Mouse (Mus musculus): ENCODE results near the gene Dmgdh. TPM values are rescaled to one million over a fixed set of nuclear protein-coding genes. Genes with fewer than 3 reads are reported as not detected.

Dmgdh gene
- total RNA-seq, 2 experiments from 2014 or later: not detected

GRCm38 (mm10) chr13:93771588-93772278 lies 97.5 kb downstream of the Dmgdh start, which contains the start of gene Arsb:
Gene Arsb, plus strand, starts transcription at chr13:93771630.
- peak; percentile 83 for ATAC-seq (replicated peaks; ENCODE audit: poor library complexity)

- ATAC-seq (replicated peaks; ENCODE audit: poor library complexity): no peak
Measured at GRCm38 (mm10) chr13:93772279-93772636, 98.0 kb downstream of the Dmgdh start.

- no peak for ATAC-seq (replicated peaks; ENCODE audit: poor library complexity)
Measured at GRCm38 (mm10) chr13:93772861-93773260, 98.6 kb downstream of the Dmgdh start.

DNA sequence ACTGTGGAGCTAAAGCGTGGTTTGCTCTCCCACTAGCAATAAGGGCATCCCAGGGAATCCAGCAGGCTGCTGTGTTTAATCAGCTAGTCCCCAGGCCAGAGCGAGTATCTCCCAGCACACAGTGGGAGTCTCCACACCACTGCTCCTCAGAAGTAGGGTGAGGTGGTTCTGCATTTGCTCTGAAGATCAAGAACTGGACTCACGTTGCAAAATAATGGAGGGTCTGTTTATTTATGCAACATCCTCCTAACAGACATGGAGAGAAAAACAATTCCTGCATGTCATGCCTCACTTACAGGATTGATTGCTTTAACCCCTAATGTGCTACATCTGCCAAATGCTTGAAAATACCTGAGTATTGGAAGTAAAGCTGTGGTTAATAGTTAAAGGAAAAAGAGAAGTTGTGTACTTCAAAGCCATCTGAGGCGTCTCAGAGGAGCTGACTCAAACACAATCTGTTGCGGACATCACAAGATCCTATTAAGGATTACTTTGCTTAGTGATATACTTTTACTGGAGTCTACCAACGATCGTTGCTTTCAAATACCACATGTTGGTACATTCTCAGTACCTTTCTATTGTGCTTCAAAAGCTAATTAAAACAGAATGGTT lies 99.6 kb downstream of the Dmgdh start:
- ATAC-seq (replicated peaks; ENCODE audit: poor library complexity): peak; percentile 30

- peak; percentile 50 for ATAC-seq (replicated peaks; ENCODE audit: poor library complexity)
Measured at GRCm38 (mm10) chr13:93782823-93783222, 108.6 kb downstream of the Dmgdh start.

DNA sequence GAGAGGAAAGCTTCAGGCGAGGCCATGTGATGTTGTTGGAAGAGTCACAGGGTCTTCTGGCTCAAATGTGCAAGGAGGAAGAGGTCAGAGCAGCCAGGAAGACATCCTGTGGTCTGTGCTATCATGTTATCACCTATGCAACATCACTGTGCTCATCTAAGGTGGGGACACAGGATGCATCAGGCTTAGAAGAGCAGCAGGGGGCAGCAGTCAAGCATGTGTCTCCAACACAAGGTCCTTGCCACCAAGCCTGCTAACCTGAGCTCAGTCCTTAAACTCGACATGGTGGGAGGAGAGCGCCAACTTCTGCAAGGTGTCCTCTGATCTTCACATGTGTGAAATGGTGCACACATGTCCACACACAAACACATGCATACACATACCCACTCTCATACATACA lies 111.1 kb downstream of the Dmgdh start:
- ATAC-seq (replicated peaks; ENCODE audit: poor library complexity): peak; percentile 92

- no peak for ATAC-seq (replicated peaks; ENCODE audit: poor library complexity)
Measured at GRCm38 (mm10) chr13:93786051-93786450, 111.8 kb downstream of the Dmgdh start.

- no peak for ATAC-seq (replicated peaks; ENCODE audit: poor library complexity)
Measured at GRCm38 (mm10) chr13:93787647-93788046, 113.4 kb downstream of the Dmgdh start.

DNA sequence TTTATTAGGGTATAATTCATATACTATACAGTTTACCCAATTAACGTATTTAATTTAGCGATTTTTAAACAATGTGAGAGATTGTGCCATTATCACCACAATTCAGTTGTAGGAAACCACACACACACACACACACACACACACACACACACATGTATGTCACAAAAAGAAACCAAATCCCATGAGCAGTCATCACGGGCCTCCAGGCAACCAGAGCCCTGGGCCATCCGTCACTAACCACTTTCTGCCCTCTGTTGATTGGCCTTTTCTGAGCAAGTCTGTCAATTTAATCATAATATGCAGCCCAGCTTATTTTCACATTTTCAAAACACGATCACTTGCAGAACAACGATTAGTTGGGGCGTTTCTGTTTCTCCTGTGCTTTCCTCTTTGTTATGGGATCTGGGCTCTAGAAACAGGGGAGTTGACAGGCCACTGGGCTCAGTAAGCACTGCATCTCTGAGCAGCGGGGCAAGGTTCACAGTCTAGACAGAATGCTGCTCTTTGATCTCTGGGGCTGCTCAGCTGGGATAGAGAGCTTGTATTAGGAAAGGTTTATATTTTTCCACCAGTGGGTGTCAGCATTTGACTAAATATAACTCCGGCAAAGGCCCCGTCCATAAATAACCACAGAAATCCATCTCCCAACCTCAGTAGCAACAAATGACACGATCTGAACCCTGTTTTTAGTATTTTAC lies 118.9 kb downstream of the Dmgdh start:
- ATAC-seq (replicated peaks; ENCODE audit: poor library complexity): peak; percentile 74

- ATAC-seq (replicated peaks; ENCODE audit: poor library complexity): no peak
Measured at GRCm38 (mm10) chr13:93793643-93794182, 119.5 kb downstream of the Dmgdh start.

DNA sequence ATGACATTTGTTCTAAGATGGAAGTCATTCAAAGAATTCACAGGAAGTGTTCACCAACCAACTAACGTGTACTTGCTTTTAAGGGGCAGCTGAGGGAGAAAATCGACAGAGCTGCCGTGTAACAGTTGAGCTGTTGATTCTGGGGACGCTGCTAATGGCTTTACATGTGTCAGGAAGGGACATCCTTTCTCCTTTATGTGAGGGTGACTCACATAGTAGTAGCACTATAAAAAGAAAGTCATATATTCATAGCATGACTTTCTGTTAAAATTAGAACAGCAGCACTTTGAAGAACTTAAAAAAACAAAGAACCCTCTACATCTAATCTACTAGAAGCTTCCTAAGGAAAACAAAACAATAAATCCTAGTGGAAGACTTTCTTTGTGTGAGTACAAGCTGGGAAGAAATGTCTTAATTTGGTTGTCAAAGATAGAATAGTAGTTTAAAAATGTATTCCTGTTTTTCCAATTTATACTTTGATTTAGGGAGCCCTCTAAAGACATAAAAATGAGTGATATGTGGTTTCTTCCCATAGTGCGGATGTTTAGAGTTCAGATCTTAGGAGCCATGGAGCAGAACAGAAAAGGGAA lies 122.9 kb downstream of the Dmgdh start:
- ATAC-seq (replicated peaks; ENCODE audit: poor library complexity): no peak

Other genes with a start within 250 kb of the Dmgdh start
- 10.6 and 13.6 TPM in 2 replicates for gene Jmy, start 174.6 kb upstream of the Dmgdh start, total RNA-seq (2015)
- gene Jmy, start 174.6 kb upstream of the Dmgdh start, total RNA-seq (2017): 6.1 and 9.3 TPM in 2 replicates
- gene Bhmt, start 36.5 kb upstream of the Dmgdh start, total RNA-seq (2015): not detected in 2 replicates
- gene Bhmt, start 36.5 kb upstream of the Dmgdh start, total RNA-seq (2017): not detected in 2 replicates
- gene Bhmt2, start 131 bp upstream of the Dmgdh start, total RNA-seq (2015): not detected in 2 replicates
- gene Bhmt2, start 131 bp upstream of the Dmgdh start, total RNA-seq (2017): not detected in 2 replicates
- gene Arsb, start 97.2 kb downstream of the Dmgdh start, total RNA-seq (2015): 157 TPM in 2 replicates
- 32.4 and 33.8 TPM in 2 replicates for gene Arsb, start 97.2 kb downstream of the Dmgdh start, total RNA-seq (2017)

All from megakaryocyte progenitor cell, adult 5-6 weeks (primary cell).